Mouse (Mus musculus) lung, adult 18-20 months (tissue): ENCODE data around the gene Erg.

Experiments used
- DNase-seq, 2 experiments: peaks; one replicate each; pipeline ENCODE4 v3.0.0; 2022; ENCODE audit warnings: mixed read lengths in 2 of 2

Erg gene

DNA sequence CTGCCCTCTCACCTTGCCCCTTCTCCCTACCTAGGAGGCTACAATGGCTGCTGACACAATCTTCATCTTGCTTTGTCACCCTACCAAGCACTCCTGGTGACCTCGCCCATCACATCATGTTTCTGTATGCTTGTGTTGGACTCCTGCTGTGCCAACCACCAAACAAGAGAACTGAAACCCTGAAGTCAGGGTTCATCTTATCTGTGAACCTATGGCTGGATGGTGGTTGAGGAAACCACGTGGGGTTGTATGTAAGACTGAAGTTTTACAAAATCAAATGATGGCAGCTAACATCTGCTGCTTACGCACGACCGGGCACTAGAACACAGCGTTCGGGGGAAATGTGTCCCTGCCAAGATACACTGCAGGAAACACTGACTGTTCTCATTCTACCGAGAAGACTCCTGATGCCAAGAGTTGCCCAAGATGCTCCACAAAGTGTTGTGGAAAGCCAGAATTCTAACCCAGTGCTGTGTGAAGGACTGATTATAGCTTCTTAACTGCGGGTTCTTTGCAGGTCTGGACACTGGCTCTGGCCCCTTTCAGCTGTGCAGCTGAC is 201.7 kb downstream of the Erg start:
- peak in 1 of 2 experiments; percentile 21 for DNase-seq

DNA sequence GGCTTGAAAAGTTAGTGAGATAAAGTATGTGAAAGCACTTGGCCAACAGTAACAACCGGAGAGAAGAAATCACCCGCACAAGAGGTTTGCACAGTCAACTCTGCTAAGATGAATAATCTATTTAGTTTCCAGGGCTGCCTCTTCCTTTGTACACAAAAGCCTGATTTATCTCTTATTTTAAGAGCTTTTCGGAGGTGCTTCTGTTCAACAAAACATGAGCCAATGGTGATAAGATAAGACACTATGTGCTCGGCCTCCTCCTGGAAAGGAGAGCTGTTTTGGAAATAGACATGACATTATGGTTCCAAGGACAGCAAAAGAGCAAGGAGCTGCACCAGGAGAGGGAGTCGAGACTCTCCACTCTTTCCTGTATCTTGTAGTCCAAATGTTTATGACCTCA is 204.1 kb downstream of the Erg start:
- no peak for DNase-seq

DNA sequence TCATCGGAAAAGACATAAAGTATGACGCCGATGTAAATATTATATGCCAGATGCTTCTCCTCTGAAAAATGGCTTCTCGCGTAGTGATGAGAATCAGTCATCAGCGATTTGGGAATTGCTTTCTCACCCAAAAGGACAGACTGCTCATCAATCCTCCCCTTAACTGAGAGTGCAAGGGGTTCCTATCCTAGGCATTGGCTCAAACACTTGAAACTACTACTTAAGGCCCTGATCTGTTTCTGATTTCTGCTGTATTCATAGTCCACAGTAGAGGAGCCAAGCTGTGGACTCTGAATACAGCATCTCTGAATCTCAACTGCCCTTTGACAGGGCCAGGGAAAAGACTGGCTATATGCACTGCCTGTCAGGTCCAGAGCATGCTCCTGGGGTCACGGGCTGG is 209.6 kb downstream of the Erg start:
- no peak for DNase-seq

DNA sequence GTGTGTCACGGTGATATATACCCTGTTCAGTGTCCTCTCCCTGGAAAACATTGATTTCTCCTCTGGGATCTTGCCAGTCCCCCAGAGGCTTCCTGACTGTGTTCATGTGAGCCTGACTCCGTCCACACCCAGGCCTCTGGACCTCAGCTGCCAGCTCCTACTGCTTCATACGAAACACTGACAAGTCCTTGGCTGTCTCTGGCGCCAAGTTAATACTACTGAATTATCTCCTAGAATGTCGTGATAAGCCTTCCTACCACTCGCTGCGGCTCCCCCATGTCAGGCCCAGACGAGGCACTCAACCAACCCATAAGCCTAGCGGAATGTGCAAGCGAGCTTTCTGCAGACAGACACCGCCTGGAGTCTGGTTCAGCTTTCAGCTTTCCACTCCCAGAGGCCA is 210.0 kb downstream of the Erg start:
- DNase-seq: peak; percentile 18 to 41

DNA sequence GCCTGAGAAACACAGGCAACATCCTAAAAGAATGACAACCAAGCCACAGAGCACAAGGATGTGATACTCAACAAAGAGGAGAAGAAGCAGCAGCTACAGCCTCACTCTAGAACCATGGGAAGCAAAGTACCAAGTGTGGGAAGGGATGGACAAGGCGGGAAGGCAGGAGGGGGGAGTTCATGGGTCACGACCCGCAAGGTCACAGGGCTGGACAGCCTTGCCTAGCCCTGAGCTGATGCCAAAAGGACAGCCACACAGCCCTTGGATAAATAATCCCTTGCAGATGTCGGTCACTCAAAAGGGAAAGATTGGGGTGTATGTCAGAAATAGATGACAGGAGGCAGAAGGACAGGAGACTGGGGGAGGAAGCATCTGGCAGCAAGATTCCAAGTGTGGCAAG is 211.7 kb downstream of the Erg start:
- DNase-seq: no peak

DNA sequence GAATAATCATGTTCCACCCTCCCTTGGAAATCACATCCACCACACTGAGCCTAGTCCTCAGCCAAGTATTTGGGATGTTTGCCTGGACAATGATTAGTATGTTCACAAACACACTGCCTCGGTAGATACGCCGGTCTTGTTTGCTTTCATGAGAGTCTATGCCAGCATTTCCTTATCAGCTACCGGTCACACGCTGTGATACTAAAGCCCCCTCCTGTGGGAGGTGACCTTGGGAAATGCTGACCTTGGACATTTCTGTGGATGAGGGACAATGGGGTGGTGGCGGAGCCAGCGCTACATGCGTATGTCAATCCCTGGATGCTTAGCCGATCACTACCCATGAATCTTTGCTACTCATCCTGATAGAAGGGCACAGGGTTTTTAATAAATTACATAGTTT is 213.4 kb downstream of the Erg start:
- DNase-seq: peak; percentile 64 to 78

DNA sequence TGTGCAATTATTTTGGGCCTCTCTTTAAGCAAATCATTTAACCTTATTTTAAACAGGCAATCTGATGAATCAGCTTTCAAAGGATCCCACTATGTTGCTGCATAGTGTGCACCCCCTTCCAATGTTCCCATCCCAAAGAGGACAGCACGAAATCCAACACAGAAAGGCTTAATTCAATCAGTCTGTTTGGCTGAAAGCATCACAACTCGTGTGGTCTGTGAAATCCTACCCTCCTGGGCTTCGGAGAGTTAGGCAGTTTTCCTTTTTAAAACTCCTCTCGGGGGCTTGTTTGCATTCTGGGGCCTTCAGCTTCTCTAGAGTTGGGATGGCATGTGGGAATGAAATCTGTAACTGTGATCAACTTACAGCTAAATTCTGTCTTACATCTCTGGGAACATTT is 214.7 kb downstream of the Erg start:
- DNase-seq: no peak

DNA sequence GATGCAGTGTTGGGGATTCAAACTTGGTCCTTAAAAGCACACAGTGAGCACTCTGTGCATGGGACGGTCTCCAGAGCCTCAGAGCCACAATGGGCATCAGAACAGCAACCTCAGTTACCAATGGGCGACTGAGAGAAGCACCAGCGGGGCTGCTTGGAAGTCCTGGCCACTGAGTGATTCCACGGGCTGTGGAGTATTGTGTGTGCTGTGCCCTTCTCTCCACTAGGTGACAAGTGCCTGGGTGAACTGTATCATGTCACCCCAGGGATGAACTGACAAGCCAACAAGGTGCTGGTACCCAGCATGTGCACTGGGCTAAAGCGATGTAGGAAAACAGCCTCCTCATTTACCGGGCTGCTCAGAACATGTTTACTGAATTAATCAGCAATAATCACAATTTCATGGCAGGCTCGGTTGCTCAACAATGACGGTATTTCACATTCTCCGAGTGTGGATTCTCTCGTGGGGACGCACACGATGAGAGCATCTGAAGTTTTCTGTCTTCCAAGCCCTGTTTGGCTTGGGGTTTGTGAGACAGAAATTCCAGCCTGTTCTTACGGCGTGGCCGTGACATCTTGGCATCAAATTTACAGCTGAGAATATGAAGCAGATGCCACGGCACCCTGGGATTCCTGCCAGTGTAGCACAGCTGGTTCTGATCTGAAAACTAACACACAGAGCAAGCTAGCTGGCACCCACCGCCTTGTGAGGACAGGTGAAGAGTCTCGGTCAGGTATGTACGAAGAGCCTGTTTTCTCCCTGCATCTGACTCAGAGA is 219.2 kb downstream of the Erg start:
- DNase-seq: no peak

DNA sequence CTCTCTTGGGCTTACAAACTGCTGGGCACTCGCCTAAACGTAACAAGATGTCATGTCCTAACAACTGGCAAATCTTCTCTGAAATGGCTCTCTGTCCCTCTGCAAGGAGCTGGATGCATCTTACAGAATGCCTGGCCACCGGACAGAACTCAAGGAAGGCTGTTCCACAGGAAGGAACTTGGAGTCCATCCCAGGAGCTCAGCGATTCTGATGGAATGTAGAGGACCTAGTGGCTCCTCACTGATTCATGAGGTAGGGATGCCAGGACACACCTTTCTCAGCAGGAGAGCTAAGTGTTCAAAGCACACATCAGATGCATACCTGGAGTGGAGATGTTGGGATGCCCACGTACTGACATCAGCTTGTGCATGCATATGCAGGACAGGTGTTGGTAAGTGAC is 221.2 kb downstream of the Erg start:
- no peak for DNase-seq

DNA sequence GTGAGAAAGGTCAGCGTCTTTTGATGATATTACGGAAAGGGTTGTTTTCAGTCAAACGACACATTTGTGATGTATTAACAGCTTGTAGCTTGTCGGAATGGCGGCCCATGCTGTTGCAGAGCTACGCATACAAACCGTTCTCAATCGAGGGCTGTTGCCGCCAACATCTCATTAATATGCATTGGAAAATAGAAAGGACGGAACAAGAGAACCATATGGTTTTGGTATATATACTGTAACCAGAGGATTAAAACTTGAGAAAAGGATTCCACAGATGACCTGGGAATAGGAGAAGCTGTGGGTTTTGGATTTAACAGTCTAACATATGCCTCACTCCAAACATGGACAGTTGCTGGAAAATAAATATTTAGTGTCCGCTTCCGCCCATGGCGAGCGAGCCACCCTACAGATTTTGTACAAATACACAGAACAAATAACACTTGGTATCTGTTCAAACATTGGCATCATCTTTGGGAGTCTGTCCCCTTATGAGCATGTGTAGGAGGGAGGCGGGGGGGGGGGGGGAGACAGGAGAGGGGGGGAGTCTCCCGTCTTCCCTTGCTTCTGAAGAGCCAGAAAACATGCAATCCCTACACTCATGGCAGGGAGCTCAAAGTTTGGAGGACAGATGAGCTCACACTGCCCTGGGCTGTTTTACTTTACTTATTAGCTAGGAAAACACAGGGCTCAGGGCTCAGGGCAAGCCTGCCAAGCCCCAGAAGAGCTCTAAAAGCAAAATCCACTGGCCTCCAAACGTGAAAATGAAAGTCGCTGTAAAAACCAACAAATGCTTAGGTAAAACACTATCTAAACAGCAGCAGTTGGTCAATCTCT is 222.5 kb downstream of the Erg start:
- no peak for DNase-seq

DNA sequence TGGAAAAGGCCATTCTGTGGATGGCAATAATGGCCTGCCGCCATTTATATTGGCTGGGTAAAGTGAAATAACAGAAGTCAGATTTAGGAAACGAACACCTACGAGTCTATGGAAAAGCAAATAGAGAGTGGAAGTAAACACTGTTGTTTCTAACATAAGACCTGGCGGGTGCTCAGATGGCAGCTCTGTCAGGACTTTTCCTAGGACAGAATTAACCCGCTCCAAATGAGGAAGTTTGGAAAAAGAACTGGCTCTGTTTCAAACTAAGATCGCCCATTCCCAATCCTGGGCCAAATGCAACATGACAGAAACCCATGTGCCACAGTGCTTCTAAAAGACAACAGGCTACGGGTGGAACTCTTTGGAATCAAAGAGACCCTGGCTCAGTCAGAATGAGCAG is 224.4 kb downstream of the Erg start:
- DNase-seq: no peak

DNA sequence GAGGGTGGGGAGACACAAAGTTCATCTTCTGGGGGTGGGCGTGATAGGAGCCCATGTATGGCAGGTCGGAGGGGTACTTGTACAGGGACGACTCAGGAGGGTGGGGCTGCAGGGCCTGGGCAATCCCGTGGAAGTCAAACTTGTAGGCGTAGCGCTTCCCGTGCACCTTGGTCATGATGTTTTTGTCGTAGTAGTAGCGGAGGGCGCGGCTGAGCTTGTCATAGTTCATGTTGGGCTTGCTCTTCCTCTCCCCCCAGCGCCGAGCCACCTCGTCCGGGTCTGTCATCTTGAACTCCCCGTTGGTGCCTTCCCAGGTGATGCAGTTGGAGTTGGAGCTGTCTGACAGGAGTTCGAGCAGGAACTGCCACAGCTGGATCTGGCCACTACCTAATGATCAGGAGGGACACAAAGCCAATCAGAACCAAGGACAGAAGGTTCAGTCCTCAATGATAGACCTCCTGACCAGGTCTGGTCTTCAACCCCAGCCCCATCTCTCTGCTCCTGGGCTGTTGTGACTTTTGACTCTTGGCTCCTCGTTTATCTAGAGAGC is 225.4 kb downstream of the Erg start:
- no peak for DNase-seq

DNA sequence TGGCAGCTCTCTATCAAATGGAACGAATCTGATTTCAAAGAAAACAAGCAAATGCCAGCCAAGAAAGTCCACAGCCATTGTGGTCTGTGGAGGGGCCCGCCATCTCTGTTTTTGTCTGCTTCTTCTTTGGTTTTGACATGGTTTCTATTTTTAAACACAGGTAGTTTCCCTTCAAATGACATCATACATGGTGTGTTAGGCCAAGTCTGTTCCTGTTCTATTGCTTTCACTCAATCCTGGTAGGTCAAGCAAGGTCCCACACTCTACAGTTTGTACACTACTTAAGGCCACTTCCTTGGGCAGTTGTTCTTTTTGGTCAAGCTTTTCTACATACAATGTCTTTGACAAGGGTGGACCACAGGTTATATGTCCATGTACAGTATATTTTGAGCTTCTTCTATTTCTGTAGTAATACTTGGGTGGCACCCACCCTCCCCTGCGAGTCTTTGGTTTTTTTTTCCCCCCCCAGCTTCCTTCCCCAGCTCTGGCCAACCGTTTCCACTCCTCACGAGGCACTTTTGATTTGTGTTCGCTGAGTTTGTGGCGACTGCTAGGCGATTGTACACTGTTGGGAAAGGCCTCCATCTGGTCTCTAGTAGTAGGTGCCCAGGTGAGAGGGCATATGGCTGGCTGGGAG is 226.1 kb downstream of the Erg start:
- no peak for DNase-seq

DNA sequence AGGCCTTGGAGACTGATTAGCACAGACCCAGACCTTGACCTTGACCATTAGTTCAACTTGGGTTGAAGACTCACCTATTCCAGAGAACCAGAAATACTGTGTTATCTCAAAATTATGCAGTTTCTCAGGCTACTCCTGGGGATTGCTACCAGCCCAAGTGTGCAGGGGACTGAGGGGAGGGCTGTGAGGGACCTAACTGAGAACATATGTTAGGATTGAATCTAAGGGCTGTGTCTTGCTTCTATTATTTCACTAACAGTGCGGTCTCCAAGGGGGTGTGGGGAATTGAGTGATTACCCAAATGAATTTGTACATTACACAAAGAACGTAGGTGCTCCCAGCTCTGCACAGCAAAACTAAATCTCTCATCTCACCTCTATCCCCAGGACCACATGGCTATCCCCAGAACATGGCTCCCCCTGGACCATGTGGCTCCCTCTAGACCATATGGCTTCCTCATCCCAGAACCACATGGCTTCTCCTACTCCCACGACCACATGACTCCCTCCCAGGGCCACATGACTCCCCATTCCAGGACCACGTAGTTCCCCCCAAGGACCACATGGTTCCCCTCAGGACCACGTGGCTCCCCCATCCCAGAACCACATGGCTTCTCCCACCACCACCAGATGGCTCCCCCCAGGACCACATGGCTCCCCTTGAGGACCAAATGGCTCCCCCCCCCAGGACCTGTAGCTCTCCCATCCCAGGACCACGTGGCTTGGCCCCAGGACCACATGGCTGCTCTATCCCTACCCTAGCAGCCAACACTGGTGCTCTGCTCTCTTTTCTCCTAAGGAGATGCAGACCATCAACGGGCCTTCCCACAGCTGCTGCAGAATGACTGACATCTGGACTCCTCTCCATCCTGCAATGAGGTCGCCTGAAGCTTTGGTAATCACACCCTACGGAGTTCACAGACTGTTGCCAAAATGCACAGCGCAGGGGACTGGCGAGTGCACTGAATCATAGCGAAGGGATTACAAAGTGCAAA is 229.1 kb downstream of the Erg start:
- DNase-seq: no peak

DNA sequence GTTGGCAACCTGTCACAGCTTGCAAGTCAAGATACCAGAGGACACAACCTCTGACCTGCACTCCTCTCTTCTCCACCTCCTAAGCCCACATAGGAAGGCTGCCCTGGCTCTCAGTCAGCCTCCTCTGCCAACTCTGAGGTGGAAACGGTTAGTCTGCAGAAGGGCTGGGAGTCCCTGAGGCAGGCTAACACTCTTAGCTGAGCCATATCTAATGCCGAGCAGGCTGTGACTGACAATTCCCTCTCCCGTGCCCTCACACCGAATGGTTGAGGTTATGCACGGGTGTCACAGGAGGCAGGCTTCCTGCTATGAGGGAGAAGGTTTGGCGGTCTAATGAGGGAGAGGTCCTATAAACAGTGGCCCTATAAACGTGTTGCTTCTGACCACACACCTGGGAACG is 232.6 kb downstream of the Erg start:
- no peak for DNase-seq

DNA sequence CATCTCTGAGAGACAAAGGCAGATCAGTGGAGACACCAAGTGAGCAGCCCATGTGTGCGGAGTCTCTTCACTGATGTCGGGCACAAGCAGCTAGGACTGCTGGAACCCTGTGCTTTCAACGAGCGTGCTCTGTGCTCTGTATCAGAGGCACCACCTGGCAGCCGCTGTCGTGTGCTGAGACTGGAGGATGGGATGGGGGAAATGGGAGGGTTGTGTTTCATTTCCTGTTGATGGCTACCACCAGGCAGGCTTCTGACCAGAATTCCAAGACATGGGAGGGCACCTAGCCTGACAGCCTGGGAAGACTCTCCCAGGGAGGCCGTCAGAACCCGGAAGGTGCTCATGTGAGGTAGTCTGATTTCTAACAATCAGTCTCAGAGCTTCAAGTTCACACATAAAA is 234.1 kb downstream of the Erg start:
- DNase-seq: peak; percentile 31 to 61

DNA sequence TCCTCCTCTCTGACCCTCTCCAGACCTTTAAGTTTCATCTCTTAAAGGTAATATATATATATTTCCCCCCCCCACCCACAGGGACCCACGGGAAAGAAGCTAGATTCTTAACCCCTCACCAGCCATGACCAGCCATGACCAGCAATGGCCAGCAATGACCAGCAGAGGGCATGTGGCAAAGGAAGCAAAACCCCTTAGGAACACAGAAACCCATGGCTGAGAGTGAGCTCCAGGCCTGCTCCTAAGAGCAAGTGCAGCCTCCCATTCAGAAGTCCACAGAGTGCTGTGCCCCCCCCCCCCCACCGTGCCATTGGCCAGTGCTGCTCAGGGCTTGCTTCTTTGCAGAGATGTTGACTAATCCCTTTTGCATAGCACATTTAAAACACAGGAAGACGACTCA is 235.9 kb downstream of the Erg start:
- peak; percentile 32 to 56 for DNase-seq

DNA sequence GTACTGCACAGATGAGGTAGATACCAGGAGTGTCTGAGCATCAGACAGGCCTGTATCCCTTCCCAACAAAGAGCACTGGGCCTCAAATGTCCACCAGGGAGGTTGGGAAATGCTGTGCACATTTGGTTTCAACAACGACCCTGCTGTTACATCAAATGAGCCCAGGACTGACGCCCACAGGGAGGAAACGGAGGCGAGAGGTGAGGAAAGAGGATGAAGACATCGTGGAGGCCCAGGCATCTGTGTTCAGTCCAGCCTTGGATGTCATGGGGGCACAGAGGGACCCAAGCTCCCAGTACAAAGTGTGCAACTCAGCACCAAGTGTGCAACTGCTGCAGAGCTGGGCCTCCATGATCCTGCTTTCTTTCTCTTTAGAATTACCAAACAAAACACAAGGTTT is 236.6 kb downstream of the Erg start:
- DNase-seq: no peak

DNA sequence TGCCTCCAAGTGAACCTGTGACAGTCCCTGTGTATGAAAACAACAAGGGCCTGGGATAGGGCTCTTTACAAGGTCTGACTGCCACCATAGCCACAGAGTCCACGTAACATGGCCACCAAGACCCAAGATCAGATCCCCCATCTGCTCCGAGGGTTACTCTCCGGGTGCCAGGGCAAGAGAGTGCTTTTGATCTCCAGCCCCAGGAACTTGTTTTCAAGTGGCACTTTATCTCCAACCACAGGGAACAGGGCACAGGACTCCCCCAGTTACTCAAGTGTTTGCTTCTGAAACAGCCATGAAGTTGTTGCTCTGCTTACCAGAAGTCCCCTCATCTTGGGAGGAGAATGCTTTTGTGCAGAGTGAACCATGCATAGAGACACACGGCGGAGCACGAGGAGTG is 237.0 kb downstream of the Erg start:
- DNase-seq: peak in 1 of 2 experiments; percentile 37

DNA sequence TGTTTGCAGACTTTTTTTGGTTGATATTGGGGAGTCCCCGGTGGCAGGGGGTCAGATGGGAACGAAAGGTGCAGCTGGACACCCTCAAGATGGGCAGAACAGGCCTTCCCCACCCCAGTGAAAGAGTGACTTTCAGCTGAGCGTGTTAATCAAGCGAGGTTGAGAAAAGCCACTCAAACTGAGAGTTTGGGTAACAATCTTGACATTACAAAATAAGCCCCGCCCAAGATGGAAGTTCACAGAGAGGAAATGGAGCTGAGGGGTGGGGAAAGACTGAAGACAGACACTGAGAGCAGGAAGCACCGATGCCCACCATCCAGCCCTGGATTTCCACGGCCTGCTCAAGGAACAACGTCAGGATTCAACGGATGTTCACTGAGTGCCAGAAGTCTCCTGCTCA is 237.8 kb downstream of the Erg start:
- no peak for DNase-seq

DNA sequence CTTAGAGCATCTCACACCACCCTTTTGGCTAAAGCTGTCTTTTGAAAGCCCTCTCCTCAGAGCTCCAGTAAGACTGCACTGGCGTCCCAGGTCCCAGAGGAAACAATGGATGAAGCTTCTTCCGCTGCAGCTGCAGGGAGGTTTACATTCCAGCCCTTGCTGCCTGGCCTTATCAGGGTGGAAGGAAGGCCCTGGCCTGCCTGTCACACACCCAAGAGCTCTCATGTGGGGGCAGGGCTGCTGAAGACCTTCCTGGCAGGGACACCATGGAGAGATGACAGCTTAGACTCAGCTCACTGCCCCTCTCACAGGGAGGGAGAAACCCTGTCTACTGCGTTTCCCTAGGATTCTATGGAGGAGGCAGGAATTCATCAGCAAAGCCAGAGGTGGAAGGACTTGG is 239.2 kb downstream of the Erg start:
- peak; percentile 76 to 84 for DNase-seq

DNA sequence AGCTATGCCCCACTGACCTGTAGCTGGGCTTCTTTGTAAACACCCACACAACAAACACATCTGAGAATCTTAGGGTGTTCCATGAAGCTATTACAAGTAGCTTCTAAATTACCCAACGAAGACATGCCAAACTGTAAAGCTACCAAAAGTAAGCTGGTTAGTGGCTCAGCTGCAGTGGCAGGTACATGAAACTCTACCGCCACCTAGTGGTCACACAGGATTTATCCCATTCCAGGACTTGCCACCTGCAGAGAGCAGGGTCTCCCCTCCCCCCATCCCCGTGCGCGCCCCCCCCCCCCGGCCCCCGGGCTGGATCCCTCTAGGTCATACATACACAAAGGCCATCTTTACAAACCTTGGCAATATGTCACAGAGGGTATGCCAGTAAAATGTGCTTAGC is 240.5 kb downstream of the Erg start:
- peak; percentile 55 to 78 for DNase-seq
